Mouse (Mus musculus): ENCODE measurements around the gene Tmem144. TPM values are rescaled to one million over a fixed set of nuclear protein-coding genes. Genes with fewer than 3 reads are reported as not detected.

Tmem144 gene
- polyA plus RNA-seq, 1 experiment, result 0.51 TPM

DNA sequence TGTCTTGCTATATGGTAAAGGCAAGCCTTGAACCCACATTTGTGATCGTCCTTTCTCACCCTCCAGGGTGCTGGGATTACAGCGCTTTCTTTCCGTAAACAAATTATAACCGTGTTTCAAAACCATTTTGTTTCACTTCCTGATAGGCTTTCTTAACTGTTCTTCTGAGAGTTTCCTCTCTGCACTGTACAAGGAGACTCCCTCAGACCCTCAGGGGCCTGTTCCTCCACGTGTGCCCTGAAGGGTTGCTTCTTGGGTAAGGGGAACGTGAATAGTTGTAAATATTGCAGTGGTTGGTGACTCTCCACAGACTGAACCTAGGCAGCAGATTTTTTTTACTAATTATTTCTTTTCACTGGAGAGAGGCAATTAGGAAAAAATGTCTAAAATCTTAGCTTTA is 63.6 kb downstream of the Tmem144 start:
- TF ChIP-seq GATA1 (IDR thresholded peaks at IDR 0.05; ENCODE audit: low read length), result no peak

- TF ChIP-seq GATA1 (IDR thresholded peaks at IDR 0.05; ENCODE audit: low read length), result no peak
Measured at GRCm38 (mm10) chr3:79784362-79784736, 68.2 kb downstream of the Tmem144 start.

- TF ChIP-seq GATA1 (IDR thresholded peaks at IDR 0.05; ENCODE audit: low read length), result no peak
Measured at GRCm38 (mm10) chr3:79783630-79784361, 68.8 kb downstream of the Tmem144 start.

GRCm38 (mm10) chr3:79772701-79773100 is 79.9 kb downstream of the Tmem144 start:
- no peak for TF ChIP-seq GATA1 (IDR thresholded peaks at IDR 0.05; ENCODE audit: low read length)

Other genes starting within 250 kb of the Tmem144 start
- gene 4930579G24Rik, start 223.7 kb downstream of the Tmem144 start, polyA plus RNA-seq (2012), result 3.0 and 3.3 TPM in 2 replicates
- gene Etfdh, start 223.3 kb downstream of the Tmem144 start, polyA plus RNA-seq (2012), result 13.7 and 21.7 TPM in 2 replicates
- not detected in 2 replicates for gene Rxfp1, start 114.9 kb downstream of the Tmem144 start, polyA plus RNA-seq (2012)
- 2.5 and 2.9 TPM in 2 replicates for gene Fam198b, start 31.8 kb upstream of the Tmem144 start, polyA plus RNA-seq (2012)